Mouse (Mus musculus) MEL (cell line): ENCODE results near the gene Stx6. TPM values are rescaled to one million over a fixed set of nuclear protein-coding genes. Genes with fewer than 3 reads are reported as not detected.

ENCODE experiments used
- DNase-seq: peaks from one replicate; pipeline ENCODE4 v3.0.0; 2011; ENCODE audit warnings: low read depth, low spot score
- H3K27ac ChIP-seq: 2 replicates; pipeline ENCODE4 v1.5.1; 2012; ENCODE audit warnings: low read depth, mild to moderate bottlenecking, control low read depth, low read length, moderate library complexity; ENCODE audit not compliant: control insufficient read depth
- H3K27me3 ChIP-seq, 2 experiments: fragments of 150-350 bp in 1 of 2; sonication (generic) in 1 of 2; 2 replicates each; pipeline ENCODE4 v1.6.1; 2012; ENCODE audit warnings: low read length in 2 of 2, mild to moderate bottlenecking in 2 of 2, improper control_type of control experiment in 1 of 2, moderate library complexity in 1 of 2; ENCODE audit not compliant: insufficient read depth in 2 of 2, control insufficient read depth in 1 of 2
- H3K36me3 ChIP-seq, 2 experiments: 2 replicates each; pipeline ENCODE4 v1.6.1; 2012 to 2014; ENCODE audit warnings: low read length in 2 of 2, improper control_type of control experiment in 1 of 2, inconsistent platforms in 1 of 2, mild to moderate bottlenecking in 1 of 2; ENCODE audit not compliant: insufficient read depth in 2 of 2, control insufficient read depth in 1 of 2
- H3K4me1 ChIP-seq, 2 experiments: fragments of 150-350 bp in 1 of 2; sonication (generic) in 1 of 2; 2 replicates each; pipeline ENCODE4 v1.6.1; 2012; ENCODE audit warnings: low read length in 2 of 2, improper control_type of control experiment in 1 of 2, mild to moderate bottlenecking in 1 of 2; ENCODE audit not compliant: insufficient read depth in 2 of 2, control insufficient read depth in 1 of 2
- H3K4me3 ChIP-seq, 2 experiments: fragments of 150-350 bp in 1 of 2; sonication (generic) in 1 of 2; 2 replicates each; pipeline ENCODE4 v1.5.1; 2012; ENCODE audit warnings: low read depth in 2 of 2, low read length in 2 of 2, mild to moderate bottlenecking in 2 of 2, moderate library complexity in 2 of 2, control low read depth in 1 of 2, improper control_type of control experiment in 1 of 2; ENCODE audit not compliant: control insufficient read depth in 1 of 2, insufficient read depth in 1 of 2
- H3K79me2 ChIP-seq: 2 replicates; pipeline ENCODE4 v1.6.1; 2012; ENCODE audit warnings: mild to moderate bottlenecking, low read length, moderate library complexity; ENCODE audit not compliant: control insufficient read depth, poor library complexity, insufficient read depth
- H3K9ac ChIP-seq: 2 replicates; pipeline ENCODE4 v1.6.1; 2012; ENCODE audit warnings: low read depth, mild to moderate bottlenecking, control low read depth, low read length, moderate library complexity; ENCODE audit not compliant: control insufficient read depth, poor library complexity, severe bottlenecking
- H3K9me3 ChIP-seq: fragments of 150-350 bp; sonication (generic); replicated peaks from 2 replicates; pipeline ENCODE4 v1.6.1; 2012; ENCODE audit warnings: mild to moderate bottlenecking, low read length, improper control_type of control experiment, moderate library complexity; ENCODE audit not compliant: insufficient read depth
- BHLHE40 ChIP-seq: IDR thresholded peaks from 2 replicates; pipeline ENCODE4 v1.6.1; 2012; ENCODE audit warnings: low read depth, mild to moderate bottlenecking, inconsistent platforms, low read length, improper control_type of control experiment, borderline replicate concordance
- CTCF ChIP-seq, 3 experiments: IDR thresholded peaks in 2 of 3; conservative IDR thresholded peaks in 1 of 3; 2 replicates each; pipeline ENCODE4 v1.5.1; 2011 to 2012; ENCODE audit warnings: low read length in 3 of 3, low read depth in 2 of 3, mild to moderate bottlenecking in 2 of 3, improper control_type of control experiment in 1 of 3, inconsistent platforms in 1 of 3, mixed read lengths in 1 of 3, moderate library complexity in 1 of 3; ENCODE audit not compliant: control insufficient read depth in 1 of 3, insufficient read depth in 1 of 3, poor library complexity in 1 of 3, severe bottlenecking in 1 of 3
- ELF1 ChIP-seq: IDR thresholded peaks from 2 replicates; pipeline ENCODE4 v1.6.1; 2014; ENCODE audit warnings: low read depth, mild to moderate bottlenecking, inconsistent platforms, low read length, improper control_type of control experiment, moderate library complexity
- EP300 ChIP-seq, 2 experiments: IDR thresholded peaks; 2 replicates each; pipeline ENCODE4 v1.6.1; 2011; ENCODE audit warnings: improper control_type of control experiment in 2 of 2, low read length in 2 of 2, low read depth in 1 of 2, mild to moderate bottlenecking in 1 of 2
- ETS1 ChIP-seq: IDR thresholded peaks from 2 replicates; pipeline ENCODE4 v1.6.1; 2012; ENCODE audit warnings: low read depth, mild to moderate bottlenecking, inconsistent platforms, low read length, improper control_type of control experiment, moderate library complexity
- GATA1 ChIP-seq: IDR thresholded peaks from 2 replicates; pipeline ENCODE4 v1.6.1; 2011; ENCODE audit warnings: low read depth, low read length, improper control_type of control experiment
- JUND ChIP-seq: IDR thresholded peaks from 2 replicates; pipeline ENCODE4 v1.6.1; 2011; ENCODE audit warnings: low read depth, mild to moderate bottlenecking, improper control_type of control experiment, low read length
- MAX ChIP-seq: IDR thresholded peaks from 2 replicates; pipeline ENCODE4 v1.6.1; 2011; ENCODE audit warnings: low read length, improper control_type of control experiment
- NELFE ChIP-seq: IDR thresholded peaks from 2 replicates; pipeline ENCODE4 v1.6.1; 2011; ENCODE audit warnings: low read depth, low read length, improper control_type of control experiment
- POLR2A ChIP-seq, 2 experiments: IDR thresholded peaks; 2 replicates each; pipeline ENCODE4 v1.6.1; 2011 to 2012; ENCODE audit warnings: low read length in 2 of 2, mild to moderate bottlenecking in 2 of 2, control low read depth in 1 of 2, improper control_type of control experiment in 1 of 2, low read depth in 1 of 2, moderate library complexity in 1 of 2; ENCODE audit not compliant: control insufficient read depth in 1 of 2, insufficient read depth in 1 of 2, poor library complexity in 1 of 2
- POLR2AphosphoS5 ChIP-seq: IDR thresholded peaks from 2 replicates; pipeline ENCODE4 v1.6.1; 2012; ENCODE audit warnings: low read depth, borderline replicate concordance, mild to moderate bottlenecking, inconsistent platforms, low read length, moderate library complexity, mixed read lengths
- RCOR1 ChIP-seq: IDR thresholded peaks from 2 replicates; pipeline ENCODE4 v1.6.1; 2012; ENCODE audit warnings: low read depth, mild to moderate bottlenecking, inconsistent platforms, low read length, improper control_type of control experiment
- SMC3 ChIP-seq: IDR thresholded peaks from 2 replicates; pipeline ENCODE4 v1.6.1; 2011; ENCODE audit warnings: low read depth, low read length, improper control_type of control experiment
- TCF12 ChIP-seq: IDR thresholded peaks from 2 replicates; pipeline ENCODE4 v1.6.1; 2014; ENCODE audit warnings: low read depth, mild to moderate bottlenecking, inconsistent platforms, low read length, improper control_type of control experiment, moderate library complexity
- UBTF ChIP-seq: IDR thresholded peaks from 2 replicates; pipeline ENCODE4 v1.6.1; 2012; ENCODE audit warnings: low read depth, mild to moderate bottlenecking, inconsistent platforms, low read length, improper control_type of control experiment, moderate library complexity, borderline replicate concordance; ENCODE audit not compliant: insufficient read depth
- USF2 ChIP-seq, 2 experiments: IDR thresholded peaks; 2 replicates each; pipeline ENCODE4 v1.6.1; 2011 to 2012; ENCODE audit warnings: improper control_type of control experiment in 2 of 2, low read length in 2 of 2, borderline replicate concordance in 1 of 2, inconsistent platforms in 1 of 2, low read depth in 1 of 2, mild to moderate bottlenecking in 1 of 2; ENCODE audit not compliant: insufficient read depth in 1 of 2
- ZKSCAN1 ChIP-seq: IDR thresholded peaks from 2 replicates; pipeline ENCODE4 v1.6.1; 2012; ENCODE audit warnings: low read depth, mild to moderate bottlenecking, inconsistent platforms, low read length, improper control_type of control experiment, moderate library complexity
- polyA plus RNA-seq, 2 experiments: library from polyadenylated mRNA; stranded (reverse) in 1 of 2; unstranded in 1 of 2; fragments of >175 nt in 1 of 2; fragments of >200 nt in 1 of 2; gene quantifications; 2 replicates each; pipeline versions ENCODE4 v1.2.1 to v1.2.4; 2012; ENCODE audit warnings: low replicate concordance in 2 of 2, low read depth in 1 of 2; ENCODE audit not compliant: insufficient read length in 2 of 2, insufficient read depth in 1 of 2, missing spikeins in 1 of 2
- total RNA-seq: library from RNA; depleted of rRNA; stranded (reverse); fragments of 300-350 nt; gene quantifications from 2 replicates; pipeline ENCODE4 v1.2.3, GENCODE M21; 2012

Stx6 gene
- total and polyA plus RNA-seq, 3 experiments: 18.1 to 38.4 TPM; not detected in 1

- TF ChIP-seq ZKSCAN1: no peak
- no peak for TF ChIP-seq CTCF (IDR thresholded peaks at IDR 0.05 in 2 of 3, conservative IDR thresholded peaks at IDR 0.05 in 1 of 3; ENCODE audit: control insufficient read depth in 1 of 3, insufficient read depth in 1 of 3, low read depth in 2 of 3, low read length in 3 of 3, poor library complexity in 1 of 3, severe bottlenecking in 1 of 3)
- TF ChIP-seq POLR2AphosphoS5: peak; percentile 58; the same call in 1 of the 2 replicates
- TF ChIP-seq NELFE: no peak
- TF ChIP-seq ETS1: no peak
- no peak for TF ChIP-seq USF2 (IDR thresholded peaks at IDR 0.05; ENCODE audit: borderline replicate concordance in 1 of 2, insufficient read depth in 1 of 2, low read depth in 1 of 2, low read length in 2 of 2)
- TF ChIP-seq JUND: no peak
- no peak for TF ChIP-seq UBTF
- Histone ChIP-seq H3K9me3 (no peaks in the 10 kb centered on the region), H3K4me3 (no peak overlapping the region), H3K9ac (no peak overlapping the region), H3K79me2 (no peaks in the 10 kb centered on the region), H3K27me3 (no peaks in the 10 kb centered on the region; a peak in 1 of 4 replicates), H3K36me3 (peaks cover 0 to 3% of the 10 kb centered on the region in 2 experiments; a peak in 2 of 4 replicates), H3K27ac (no peak overlapping the region), H3K4me1 (peaks cover 0 to 5% of the 10 kb centered on the region in 2 experiments; a peak in 1 of 4 replicates)
- DNase-seq: no peak
Observed at GRCm38 (mm10) chr1:155112875-155113274, 45.6 kb upstream of the Stx6 start.

- no peak for DNase-seq
- H3K27ac ChIP-seq: no peak overlapping the region
- no peak overlapping the region for H3K4me3 ChIP-seq
- no peaks in the 10 kb centered on the region for H3K36me3 ChIP-seq
- no peaks in the 10 kb centered on the region; a peak in 2 of 4 replicates for H3K27me3 ChIP-seq
- H3K4me1 ChIP-seq: no peaks in the 10 kb centered on the region
- TF ChIP-seq POLR2A (IDR thresholded peaks at IDR 0.05; ENCODE audit: control insufficient read depth in 1 of 2, insufficient read depth in 1 of 2, low read depth in 1 of 2, low read length in 2 of 2, poor library complexity in 1 of 2) (no peak), SMC3 (no peak), ELF1 (no peak), TCF12 (no peak)
- H3K79me2 ChIP-seq: no peaks in the 10 kb centered on the region
- no peaks in the 10 kb centered on the region for H3K9me3 ChIP-seq
- H3K9ac ChIP-seq: no peak overlapping the region
Observed at GRCm38 (mm10) chr1:155113946-155114345, 44.6 kb upstream of the Stx6 start.

GRCm38 (mm10) chr1:155119719-155120118, 38.8 kb upstream of the Stx6 start:
- no peaks in the 10 kb centered on the region for H3K79me2 ChIP-seq
- H3K4me1 ChIP-seq: no peaks in the 10 kb centered on the region
- H3K9me3 ChIP-seq: no peaks in the 10 kb centered on the region
- TF ChIP-seq RCOR1 (peak; percentile 69; the same call in 1 of the 2 replicates), GATA1 (peak; percentile 41; the same call in 1 of the 2 replicates), BHLHE40 (no peak), EP300 (IDR thresholded peaks at IDR 0.05; ENCODE audit: low read depth in 1 of 2, low read length in 2 of 2) (0 out of 4 replicates have a peak, but pooled peaks of 1 of the 2 experiments have one; percentile 11), UBTF (no peak), MAX (no peak), JUND (no peak)
- no peak overlapping the region for H3K4me3 ChIP-seq
- no peak overlapping the region for H3K27ac ChIP-seq
- H3K9ac ChIP-seq: no peak overlapping the region
- H3K36me3 ChIP-seq: no peaks in the 10 kb centered on the region
- no peaks in the 10 kb centered on the region; a peak in 1 of 4 replicates for H3K27me3 ChIP-seq
- no peak for DNase-seq
